Mouse (Mus musculus) liver, postnatal 0 days (tissue): ENCODE data around the gene Nol4l. TPM values are rescaled to one million over a fixed set of nuclear protein-coding genes. Genes with fewer than 3 reads are reported as not detected.
"Not testable (repeated sequence)": the region's sequence is repeated elsewhere in the genome, so short reads cannot be mapped to it uniquely, and the experiment has no call there.

ENCODE experiments used
- ATAC-seq: fragments of 200-750 bp; cut with Nextera tagmentation; 2 replicates; pipeline ENCODE4 v1.8.0; 2017; ENCODE audit warnings: mild to moderate bottlenecking, moderate library complexity
- DNase-seq: peaks from one replicate; pipeline ENCODE4 v3.0.0-alpha.2; 2016
- H3K27ac ChIP-seq: fragments of 300-500 bp; sonication (generic); 2 replicates; pipeline ENCODE4 v1.5.1; 2014; ENCODE audit warnings: antibody characterized with exemption, moderate library complexity, mild to moderate bottlenecking, low read depth
- H3K27me3 ChIP-seq: fragments of 300-500 bp; sonication (generic); 2 replicates; pipeline ENCODE4 v1.6.1; 2014; ENCODE audit warnings: low read length, control low read depth, mixed read lengths; ENCODE audit not compliant: insufficient read depth
- H3K36me3 ChIP-seq: fragments of 300-500 bp; sonication (generic); replicated peaks from 2 replicates; pipeline ENCODE4 v1.6.1; 2014; ENCODE audit warnings: mild to moderate bottlenecking, control low read depth, low read length, moderate library complexity, mixed read lengths; ENCODE audit not compliant: insufficient read depth
- H3K4me1 ChIP-seq: fragments of 300-500 bp; sonication (generic); 2 replicates; pipeline ENCODE4 v1.6.1; 2014; ENCODE audit warnings: antibody characterized with exemption, mild to moderate bottlenecking, control low read depth; ENCODE audit not compliant: insufficient read depth
- H3K4me2 ChIP-seq: fragments of 300-500 bp; sonication (generic); 2 replicates; pipeline ENCODE4 v1.6.1; 2014; ENCODE audit warnings: low read depth, mild to moderate bottlenecking, low read length, moderate library complexity, mixed read lengths
- H3K4me3 ChIP-seq: fragments of 300-500 bp; sonication (generic); 2 replicates; pipeline ENCODE4 v1.5.1; 2014; ENCODE audit warnings: low read depth, low read length
- H3K9ac ChIP-seq: fragments of 300-500 bp; sonication (generic); replicated peaks from 2 replicates; pipeline ENCODE4 v1.6.1; 2014; ENCODE audit warnings: mild to moderate bottlenecking, moderate library complexity
- H3K9me3 ChIP-seq: fragments of 300-500 bp; sonication (generic); 2 replicates; pipeline ENCODE4 v1.6.1; 2016; ENCODE audit warnings: mild to moderate bottlenecking, control low read depth, low read length, mixed read lengths
- CTCF ChIP-seq: sonication (generic); IDR thresholded peaks from 2 replicates; pipeline ENCODE4 v1.5.1; 2016; ENCODE audit warnings: antibody characterized with exemption, low read depth
- EP300 ChIP-seq: IDR thresholded peaks from 2 replicates; pipeline ENCODE4 v1.6.1; 2016; ENCODE audit warnings: antibody characterized with exemption, low read depth, mild to moderate bottlenecking
- WGBS: fragments of 180-500 bp; shearing (Covaris S2); extraction: QIAGEN DNeasy Blood & Tissue Kit; methylation state at CpG from one replicate; pipeline ENCODE4 v1.1.7; 2014; ENCODE audit not compliant: insufficient replicate concordance; 5-methylcytosine and 5-hydroxymethylcytosine counted together
- polyA plus RNA-seq: library from polyadenylated mRNA; unstranded; fragments of >200 nt; fragmentation: Nextera tagmentation; extraction: Ambion mirVana; gene quantifications from 2 replicates; pipeline ENCODE4 v1.2.1, GENCODE M21; 2015

Gene Nol4l
- polyA plus RNA-seq, 1 experiment from 2014 or later, result 1.7 TPM

GRCm38 (mm10) chr2:153375380-153375779 lies 154.4 kb downstream of the Nol4l start:
- H3K4me1 ChIP-seq, result peaks cover 6% of the 10 kb centered on the region; the same call in 1 of the 2 replicates
- no peak for DNase-seq
- TF ChIP-seq EP300 (no peak), CTCF (no peak)
- no peaks in the 10 kb centered on the region for H3K9me3 ChIP-seq
- no peak overlapping the region for H3K27ac ChIP-seq
- no peak for ATAC-seq
- no peak overlapping the region for H3K9ac ChIP-seq
- 88% methylated on average over 2 of the region's 2 CpGs for WGBS
- H3K27me3 ChIP-seq, result no peaks in the 10 kb centered on the region
- H3K4me3 ChIP-seq, result no peak overlapping the region
- no peak overlapping the region for H3K4me2 ChIP-seq
- H3K36me3 ChIP-seq, result peaks cover 3% of the 10 kb centered on the region; the same call in 1 of the 2 replicates

DNA sequence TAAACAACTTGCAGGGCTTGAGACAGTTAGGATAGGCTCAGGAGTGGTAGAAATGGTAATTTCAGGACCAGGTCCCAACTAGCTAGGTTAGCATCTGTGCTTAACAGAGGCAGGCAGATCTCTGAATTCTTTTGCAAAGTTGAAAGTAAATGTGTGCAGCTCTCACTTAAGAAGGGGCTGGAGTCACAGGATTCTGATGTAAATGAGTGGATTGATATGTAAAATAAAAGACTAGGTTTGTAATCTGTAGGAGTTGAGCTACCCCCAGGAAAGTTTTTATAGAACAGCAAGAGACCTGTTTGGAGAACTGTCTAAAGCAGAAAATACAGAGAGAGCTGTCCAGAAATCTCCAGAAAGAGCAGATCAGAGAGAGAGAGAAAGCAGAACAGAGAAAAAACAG lies 158.9 kb downstream of the Nol4l start:
- 0 out of 2 replicates have a peak, but pooled peaks cover 3% of the 10 kb centered on the region for H3K4me1 ChIP-seq
- DNase-seq (no peak), ATAC-seq (no peak)
- H3K4me3 ChIP-seq, result no peak overlapping the region
- H3K27ac ChIP-seq, result no peak overlapping the region
- H3K4me2 ChIP-seq, result no peak overlapping the region
- H3K36me3 ChIP-seq, result peaks cover 39% of the 10 kb centered on the region
- H3K9ac ChIP-seq, result no peak overlapping the region
- H3K9me3 ChIP-seq, result no peaks in the 10 kb centered on the region
- H3K27me3 ChIP-seq, result no peaks in the 10 kb centered on the region
- TF ChIP-seq EP300, result no peak
- TF ChIP-seq CTCF, result no peak

- 84% methylated on average over 14 of the region's 14 CpGs for WGBS
- not testable (repeated sequence) for H3K9me3 ChIP-seq, H3K4me2 ChIP-seq, DNase-seq, H3K27me3 ChIP-seq, H3K4me3 ChIP-seq, H3K9ac ChIP-seq, H3K27ac ChIP-seq, H3K4me1 ChIP-seq, ATAC-seq
- peaks cover 65% of the 10 kb centered on the region for H3K36me3 ChIP-seq
Measured at GRCm38 (mm10) chr2:153364531-153364930, 165.2 kb downstream of the Nol4l start.

- no peak overlapping the region for H3K27ac ChIP-seq
- TF ChIP-seq CTCF, result no peak
- no peak for TF ChIP-seq EP300
- no peak overlapping the region for H3K4me2 ChIP-seq
- no peak for ATAC-seq
- no peak overlapping the region for H3K9ac ChIP-seq
- no peaks in the 10 kb centered on the region for H3K4me1 ChIP-seq
- DNase-seq, result no peak
- H3K4me3 ChIP-seq, result no peak overlapping the region
- peaks cover 68% of the 10 kb centered on the region for H3K36me3 ChIP-seq
- no peaks in the 10 kb centered on the region for H3K9me3 ChIP-seq
- 88% methylated on average over 1 of the region's 1 CpGs for WGBS
- H3K27me3 ChIP-seq, result no peaks in the 10 kb centered on the region
Measured at GRCm38 (mm10) chr2:153361101-153361710, 168.6 kb downstream of the Nol4l start.

Other genes with a start within 250 kb of the Nol4l start
- gene Kif3b, start 238.6 kb downstream of the Nol4l start, polyA plus RNA-seq, result 1.3 and 1.7 TPM in 2 replicates
- gene Asxl1, start 184.1 kb downstream of the Nol4l start, polyA plus RNA-seq, result 5.1 and 5.7 TPM in 2 replicates
- gene 4930404H24Rik, start 37.2 kb downstream of the Nol4l start, polyA plus RNA-seq, result not detected in 2 replicates
- 31.2 and 32.9 TPM in 2 replicates for gene Commd7, start 102.8 kb upstream of the Nol4l start, polyA plus RNA-seq
- 4.8 and 5.3 TPM in 2 replicates for gene Dnmt3b, start 119.5 kb upstream of the Nol4l start, polyA plus RNA-seq
- 0.19 and 0.46 TPM in 2 replicates for gene Dnmt3c, start 166.7 kb upstream of the Nol4l start, polyA plus RNA-seq
- gene Mapre1, start 211.3 kb upstream of the Nol4l start, polyA plus RNA-seq, result 79.0 and 79.2 TPM in 2 replicates
- 0.04 TPM in 1 of 2 replicates, not detected in the other for gene Efcab8, start 250.0 kb upstream of the Nol4l start, polyA plus RNA-seq